Mouse (Mus musculus): Measurements from ENCODE around the gene Spag8. TPM values are rescaled to one million over a fixed set of nuclear protein-coding genes. Genes with fewer than 3 reads are reported as not detected.

The Spag8 gene
- polyA plus RNA-seq, 1 experiment from 2014 or later = 3.9 TPM

- Histone ChIP-seq H3K9me3 (no peaks in the 10 kb centered on the region), H3K4me1 (peaks cover 9% of the 10 kb centered on the region), H3K36me3 (peaks cover 6% of the 10 kb centered on the region; the same call in 1 of the 2 replicates), H3K27ac (no peak overlapping the region), H3K4me2 (no peak overlapping the region), H3K9ac (no peak overlapping the region), H3K27me3 (no peaks in the 10 kb centered on the region), H3K4me3 (no peak overlapping the region)
- 76% methylated on average over 5 of the region's 5 CpGs for WGBS
- no peak for ATAC-seq (ENCODE audit: borderline replicate concordance, extremely low read depth, low FRiP score, low TSS enrichment)
These were observed 21.6 kb upstream of the Spag8 start for GRCm38 (mm10) chr4:43674974-43675373.

- no peaks in the 10 kb centered on the region for H3K9me3 ChIP-seq
- ATAC-seq (ENCODE audit: borderline replicate concordance, extremely low read depth, low FRiP score, low TSS enrichment) = no peak
- no peaks in the 10 kb centered on the region for H3K27me3 ChIP-seq
- H3K27ac ChIP-seq = no peak overlapping the region
- peaks cover 6% of the 10 kb centered on the region; the same call in 1 of the 2 replicates for H3K36me3 ChIP-seq
- H3K4me2 ChIP-seq = no peak overlapping the region
- H3K4me1 ChIP-seq = peaks cover 16% of the 10 kb centered on the region
- H3K9ac ChIP-seq = no peak overlapping the region
- WGBS = 68% methylated on average over 8 of the region's 8 CpGs
- H3K4me3 ChIP-seq = no peak overlapping the region
These were observed 20.3 kb upstream of the Spag8 start for GRCm38 (mm10) chr4:43673703-43674102.

GRCm38 (mm10) chr4:43672070-43672469 is 18.7 kb upstream of the Spag8 start:
- no peaks in the 10 kb centered on the region for H3K9me3 ChIP-seq
- H3K9ac ChIP-seq = no peak overlapping the region
- peaks cover 21% of the 10 kb centered on the region for H3K4me1 ChIP-seq
- H3K4me2 ChIP-seq = no peak overlapping the region
- H3K27me3 ChIP-seq = peaks cover 5% of the 10 kb centered on the region; the same call in 1 of the 2 replicates
- H3K36me3 ChIP-seq = peaks cover 6% of the 10 kb centered on the region; the same call in 1 of the 2 replicates
- H3K4me3 ChIP-seq = no peak overlapping the region
- H3K27ac ChIP-seq = no peak overlapping the region
- WGBS = 5% methylated on average over 2 of the region's 2 CpGs
- no peak for ATAC-seq (ENCODE audit: borderline replicate concordance, extremely low read depth, low FRiP score, low TSS enrichment)

GRCm38 (mm10) chr4:43669428-43669794 is 16.0 kb upstream of the Spag8 start:
- Histone ChIP-seq H3K9ac (peak overlapping the region; percentile 83), H3K9me3 (no peaks in the 10 kb centered on the region), H3K36me3 (0 out of 2 replicates have a peak, but pooled peaks cover 3% of the 10 kb centered on the region), H3K27me3 (peaks cover 24% of the 10 kb centered on the region; the same call in 1 of the 2 replicates), H3K4me2 (peak overlapping the region; percentile 87), H3K27ac (peak overlapping the region; percentile 45), H3K4me3 (peak overlapping the region; percentile 86), H3K4me1 (peaks cover 21% of the 10 kb centered on the region)
- ATAC-seq (ENCODE audit: borderline replicate concordance, extremely low read depth, low FRiP score, low TSS enrichment) = peak; percentile 81
- 2% methylated on average over 15 of the region's 25 CpGs for WGBS

- peak within 1 kb of the TSS; percentile 87 for H3K4me2 ChIP-seq
- H3K36me3 ChIP-seq = no peaks in the 10 kb centered on the region
- peak within 1 kb of the TSS; percentile 45 for H3K27ac ChIP-seq
- peak within 1 kb of the TSS; percentile 86 for H3K4me3 ChIP-seq
- H3K27me3 ChIP-seq = peaks cover 25% of the 10 kb centered on the region; the same call in 1 of the 2 replicates
- ATAC-seq (ENCODE audit: borderline replicate concordance, extremely low read depth, low FRiP score, low TSS enrichment) = peak; percentile 93
- H3K9me3 ChIP-seq = no peaks in the 10 kb centered on the region
- peak within 1 kb of the TSS; percentile 83 for H3K9ac ChIP-seq
- 3% methylated on average over 33 of the region's 41 CpGs for WGBS
- H3K4me1 ChIP-seq = peaks cover 21% of the 10 kb centered on the region
These were observed 15.5 kb upstream of the Spag8 start, which contains the start of the genes Tmem8b and Fam221b for GRCm38 (mm10) chr4:43668782-43669427. Gene Tmem8b (plus strand): TSS chr4:43668971. Gene Fam221b (minus strand): TSS chr4:43669145.

- Histone ChIP-seq H3K9me3 (no peaks in the 10 kb centered on the region), H3K4me1 (peaks cover 21% of the 10 kb centered on the region), H3K9ac (no peak overlapping the region), H3K27ac (no peak overlapping the region), H3K4me3 (no peak overlapping the region), H3K36me3 (no peaks in the 10 kb centered on the region), H3K4me2 (no peak overlapping the region), H3K27me3 (peaks cover 44% of the 10 kb centered on the region)
- ATAC-seq (ENCODE audit: borderline replicate concordance, extremely low read depth, low FRiP score, low TSS enrichment) = no peak
- 21% methylated on average over 4 of the region's 4 CpGs for WGBS
These were observed 13.0 kb upstream of the Spag8 start for GRCm38 (mm10) chr4:43666412-43666811.

- H3K36me3 ChIP-seq = no peaks in the 10 kb centered on the region
- peaks cover 14% of the 10 kb centered on the region for H3K27me3 ChIP-seq
- H3K27ac ChIP-seq = 0 out of 2 replicates have a peak overlapping the region, but pooled peaks have one; percentile 89
- peak overlapping the region; percentile 76 for H3K4me2 ChIP-seq
- WGBS = 50% methylated on average over 4 of the region's 4 CpGs
- H3K4me1 ChIP-seq = peaks cover 15% of the 10 kb centered on the region
- H3K9me3 ChIP-seq = no peaks in the 10 kb centered on the region
- H3K9ac ChIP-seq = no peak overlapping the region
- H3K4me3 ChIP-seq = peak overlapping the region; percentile 79
- no peak for ATAC-seq (ENCODE audit: borderline replicate concordance, extremely low read depth, low FRiP score, low TSS enrichment)
These were observed 3.8 kb upstream of the Spag8 start for GRCm38 (mm10) chr4:43657146-43657545.

- no peaks in the 10 kb centered on the region for H3K36me3 ChIP-seq
- peaks cover 10% of the 10 kb centered on the region; the same call in 1 of the 2 replicates for H3K27me3 ChIP-seq
- H3K9me3 ChIP-seq = no peaks in the 10 kb centered on the region
- peak within 1 kb of the TSS; percentile 85 for H3K9ac ChIP-seq
- peak; percentile 96 for ATAC-seq (ENCODE audit: borderline replicate concordance, extremely low read depth, low FRiP score, low TSS enrichment)
- H3K4me2 ChIP-seq = peak within 1 kb of the TSS; percentile 76
- peak within 1 kb of the TSS; percentile 79 for H3K4me3 ChIP-seq
- H3K27ac ChIP-seq = peak within 1 kb of the TSS; percentile 89
- WGBS = under 1% methylated on average over 34 of the region's 34 CpGs
- H3K4me1 ChIP-seq = peaks cover 15% of the 10 kb centered on the region
These were observed 3.1 kb upstream of the Spag8 start, which contains the start of gene Hint2 for GRCm38 (mm10) chr4:43656339-43657109. Gene Hint2 (minus strand): TSS chr4:43656466.

GRCm38 (mm10) chr4:43655656-43656338 is 2.4 kb upstream of the Spag8 start:
- H3K9ac ChIP-seq = peak overlapping the region; percentile 85
- WGBS = 5% methylated on average over 32 of the region's 34 CpGs
- ATAC-seq (ENCODE audit: borderline replicate concordance, extremely low read depth, low FRiP score, low TSS enrichment) = peak; percentile 16; the same call in 1 of the 2 replicates

GRCm38 (mm10) chr4:43652726-43653125 is 668 bp downstream of the Spag8 start:
- Histone ChIP-seq H3K27me3 (no peaks in the 10 kb centered on the region), H3K4me1 (peaks cover 15% of the 10 kb centered on the region), H3K36me3 (peaks cover 15% of the 10 kb centered on the region), H3K9ac (no peak overlapping the region), H3K27ac (no peak overlapping the region), H3K4me2 (no peak overlapping the region), H3K9me3 (no peaks in the 10 kb centered on the region), H3K4me3 (no peak overlapping the region)
- 81% methylated on average over 4 of the region's 4 CpGs for WGBS
- no peak for ATAC-seq (ENCODE audit: borderline replicate concordance, extremely low read depth, low FRiP score, low TSS enrichment)

More at GRCm38 (mm10) chr4:43655656-43656338, 2.4 kb upstream of the Spag8 start:
- H3K27me3 ChIP-seq = peaks cover 3% of the 10 kb centered on the region; the same call in 1 of the 2 replicates
- peak overlapping the region; percentile 79 for H3K4me3 ChIP-seq
- peaks cover 15% of the 10 kb centered on the region for H3K4me1 ChIP-seq
- peak overlapping the region; percentile 89 for H3K27ac ChIP-seq
- H3K9me3 ChIP-seq = no peaks in the 10 kb centered on the region
- peak overlapping the region; percentile 76 for H3K4me2 ChIP-seq
- no peaks in the 10 kb centered on the region; the same call in 1 of the 2 replicates for H3K36me3 ChIP-seq

- H3K4me1 ChIP-seq = 0 out of 2 replicates have a peak, but pooled peaks cover 5% of the 10 kb centered on the region
- no peak overlapping the region for H3K4me3 ChIP-seq
- no peaks in the 10 kb centered on the region for H3K9me3 ChIP-seq
- H3K4me2 ChIP-seq = no peak overlapping the region
- ATAC-seq (ENCODE audit: borderline replicate concordance, extremely low read depth, low FRiP score, low TSS enrichment) = no peak
- no peak overlapping the region for H3K9ac ChIP-seq
- H3K27ac ChIP-seq = no peak overlapping the region
- WGBS = 88% methylated on average over 3 of the region's 3 CpGs
- H3K27me3 ChIP-seq = no peaks in the 10 kb centered on the region
- peaks cover 15% of the 10 kb centered on the region for H3K36me3 ChIP-seq
These were observed 3.6 kb downstream of the Spag8 start for GRCm38 (mm10) chr4:43649783-43650182.

Data from lung, embryonic 15.5 days (tissue).